Mouse (Mus musculus): Measurements from ENCODE around the gene Micu1. TPM values are rescaled to one million over a fixed set of nuclear protein-coding genes. Genes with fewer than 3 reads are reported as not detected.

Gene Micu1
- polyA plus RNA-seq, 1 experiment from 2014 or later: 56.2 TPM

DNA sequence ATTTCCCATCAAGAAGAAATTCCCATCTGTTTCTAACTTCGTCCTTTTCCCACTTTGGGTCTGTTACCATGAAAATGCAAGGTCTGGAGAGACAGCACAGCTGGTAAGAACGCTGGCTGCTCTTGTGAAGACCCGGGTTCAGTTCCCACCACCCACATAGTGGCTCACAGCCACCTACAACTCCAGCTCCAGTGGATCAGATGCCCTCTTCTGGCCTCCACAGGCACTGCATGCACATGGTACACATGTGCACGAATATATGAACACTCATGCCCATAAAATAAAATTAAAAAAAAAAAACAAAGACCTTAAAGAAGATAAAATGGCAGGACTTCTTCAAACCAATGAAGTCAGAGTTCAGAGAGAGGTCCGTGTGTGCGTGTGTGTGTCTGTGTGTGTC lies 127.6 kb downstream of the Micu1 start:
- H3K27me3 ChIP-seq (ENCODE audit: control insufficient read depth, insufficient read depth, low read length): no peaks in the 10 kb centered on the region
- no peak for DNase-seq (ENCODE audit: low spot score)
- WGBS: 98% methylated on average over 6 of the region's 6 CpGs

DNA sequence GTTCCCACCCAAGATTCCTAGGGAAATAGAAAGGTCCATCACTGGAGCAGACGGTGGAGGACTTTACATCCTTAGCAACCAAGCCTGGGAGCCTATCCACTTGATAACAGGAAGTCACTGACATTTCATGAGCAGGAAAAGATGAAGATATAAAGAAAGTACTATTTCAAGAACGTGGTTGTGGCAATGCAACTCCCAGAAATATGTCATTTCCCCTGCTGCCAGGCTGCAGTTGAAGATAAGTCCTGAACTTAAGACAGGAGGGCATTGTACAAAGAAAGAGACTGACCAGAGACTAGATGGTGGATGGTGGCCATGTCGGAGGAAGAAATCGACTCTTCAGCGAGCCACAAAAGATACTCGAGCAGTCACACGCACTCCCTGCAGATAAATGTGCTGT lies 129.7 kb downstream of the Micu1 start:
- Histone ChIP-seq H3K9ac (ENCODE audit: low read length) (no peak overlapping the region), H3K4me3 (ENCODE audit: low read depth, low read length) (no peak overlapping the region), H3K4me2 (replicated peaks; ENCODE audit: low read depth) (no peak overlapping the region), H3K36me3 (ENCODE audit: control insufficient read depth, insufficient read depth, low read length) (peaks cover 3% of the 10 kb centered on the region; the same call in 1 of the 2 replicates), H3K4me1 (replicated peaks; ENCODE audit: control insufficient read depth, insufficient read depth) (no peaks in the 10 kb centered on the region), H3K27me3 (ENCODE audit: control insufficient read depth, insufficient read depth, low read length) (no peaks in the 10 kb centered on the region), H3K9me3 (ENCODE audit: control insufficient read depth, low read length) (no peaks in the 10 kb centered on the region), H3K27ac (replicated peaks) (no peak overlapping the region)
- no peak for TF ChIP-seq EP300 (optimal IDR thresholded peaks at IDR 0.05)
- TF ChIP-seq CTCF (IDR thresholded peaks at IDR 0.05; ENCODE audit: low read depth): no peak
- DNase-seq (ENCODE audit: low spot score): no peak
- WGBS: 69% methylated on average over 7 of the region's 7 CpGs
- no peak for ATAC-seq (ENCODE audit: low FRiP score, low TSS enrichment)

More for the DNA sequence above, 127.6 kb downstream of the Micu1 start:
- no peak for ATAC-seq (ENCODE audit: low FRiP score, low TSS enrichment)
- H3K9ac ChIP-seq (ENCODE audit: low read length): no peak overlapping the region
- H3K4me3 ChIP-seq (ENCODE audit: low read depth, low read length): no peak overlapping the region
- H3K4me1 ChIP-seq (replicated peaks; ENCODE audit: control insufficient read depth, insufficient read depth): no peaks in the 10 kb centered on the region
- TF ChIP-seq CTCF (IDR thresholded peaks at IDR 0.05; ENCODE audit: low read depth): peak; percentile 37
- no peak for TF ChIP-seq EP300 (optimal IDR thresholded peaks at IDR 0.05)
- peaks cover 3% of the 10 kb centered on the region; the same call in 1 of the 2 replicates for H3K36me3 ChIP-seq (ENCODE audit: control insufficient read depth, insufficient read depth, low read length)
- no peak overlapping the region for H3K4me2 ChIP-seq (replicated peaks; ENCODE audit: low read depth)
- no peak overlapping the region for H3K27ac ChIP-seq (replicated peaks)
- no peaks in the 10 kb centered on the region for H3K9me3 ChIP-seq (ENCODE audit: control insufficient read depth, low read length)

DNA sequence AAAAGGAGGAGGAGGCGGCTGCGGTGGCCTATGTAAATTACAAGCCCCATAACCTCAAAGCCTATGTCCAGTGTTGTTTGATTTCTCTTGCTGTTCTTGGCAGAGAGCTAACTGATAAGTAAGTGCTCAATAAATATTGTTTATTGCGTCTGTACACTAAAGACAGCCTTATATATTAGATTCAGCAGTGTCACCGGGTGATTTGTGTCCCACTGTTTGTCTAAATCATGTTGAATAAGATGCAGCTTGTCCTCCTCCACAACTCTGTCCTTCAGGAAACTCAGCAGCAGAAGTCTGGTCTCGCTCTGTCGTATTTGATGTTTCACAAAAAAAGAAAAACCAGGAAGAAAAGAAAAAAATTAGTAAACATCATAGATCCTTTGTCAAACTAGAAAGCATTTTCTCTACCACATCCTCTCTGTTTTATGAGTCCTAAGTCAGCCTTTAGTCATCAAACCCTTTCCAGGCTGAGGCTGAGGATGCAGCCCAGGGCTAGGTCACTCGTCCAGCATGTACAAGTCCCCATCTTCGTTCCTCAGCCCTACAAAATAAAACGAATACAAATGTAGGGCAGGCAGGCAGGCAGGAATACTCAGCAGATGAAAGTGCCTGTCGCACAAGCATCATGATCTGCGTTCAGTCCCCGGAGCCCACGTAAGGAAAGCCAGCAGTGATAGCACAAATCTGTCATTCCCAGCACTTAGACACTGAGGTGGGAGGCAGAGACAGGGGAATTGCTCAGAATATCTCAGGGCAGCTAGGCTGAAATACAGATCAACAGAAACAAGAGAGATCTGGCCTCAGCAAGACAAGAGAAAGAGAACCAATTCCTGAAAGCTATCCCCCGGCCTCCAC lies 133.3 kb downstream of the Micu1 start:
- DNase-seq (ENCODE audit: low spot score): no peak
- ATAC-seq (ENCODE audit: low FRiP score, low TSS enrichment): no peak
- 76% methylated on average over 14 of the region's 14 CpGs for WGBS
- Histone ChIP-seq H3K9ac (ENCODE audit: low read length) (no peak overlapping the region), H3K4me3 (ENCODE audit: low read depth, low read length) (no peak overlapping the region), H3K4me1 (replicated peaks; ENCODE audit: control insufficient read depth, insufficient read depth) (no peaks in the 10 kb centered on the region), H3K36me3 (ENCODE audit: control insufficient read depth, insufficient read depth, low read length) (0 out of 2 replicates have a peak, but pooled peaks cover 3% of the 10 kb centered on the region), H3K27me3 (ENCODE audit: control insufficient read depth, insufficient read depth, low read length) (no peaks in the 10 kb centered on the region), H3K4me2 (replicated peaks; ENCODE audit: low read depth) (no peak overlapping the region), H3K9me3 (ENCODE audit: control insufficient read depth, low read length) (no peaks in the 10 kb centered on the region), H3K27ac (replicated peaks) (no peak overlapping the region)
- TF ChIP-seq EP300 (optimal IDR thresholded peaks at IDR 0.05) (no peak), CTCF (IDR thresholded peaks at IDR 0.05; ENCODE audit: low read depth) (no peak)

DNA sequence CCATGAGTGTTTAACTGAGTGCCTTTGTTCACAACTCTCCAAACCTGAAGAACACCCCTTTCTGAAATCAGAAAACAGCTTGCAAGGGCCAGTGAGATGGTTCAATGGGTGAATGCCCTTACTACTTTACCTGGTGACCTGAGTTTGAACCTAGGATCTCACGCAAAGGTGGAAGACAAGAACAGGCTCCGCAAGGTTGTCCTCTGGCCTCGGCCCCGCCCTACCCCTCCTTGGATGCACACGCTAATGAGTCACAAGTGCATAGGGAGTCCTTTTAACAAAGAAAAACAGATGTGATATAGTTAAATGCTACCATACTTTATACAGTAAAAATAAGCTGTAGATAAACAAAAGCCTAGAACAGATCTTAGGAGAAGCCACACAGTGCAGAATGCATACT lies 135.2 kb downstream of the Micu1 start:
- H3K4me2 ChIP-seq (replicated peaks; ENCODE audit: low read depth): no peak overlapping the region
- no peaks in the 10 kb centered on the region for H3K27me3 ChIP-seq (ENCODE audit: control insufficient read depth, insufficient read depth, low read length)
- H3K4me3 ChIP-seq (ENCODE audit: low read depth, low read length): no peak overlapping the region
- H3K4me1 ChIP-seq (replicated peaks; ENCODE audit: control insufficient read depth, insufficient read depth): no peaks in the 10 kb centered on the region
- WGBS: 73% methylated on average over 5 of the region's 5 CpGs
- H3K27ac ChIP-seq (replicated peaks): peak overlapping the region; percentile 49
- DNase-seq (ENCODE audit: low spot score): peak; percentile 67
- H3K9me3 ChIP-seq (ENCODE audit: control insufficient read depth, low read length): no peaks in the 10 kb centered on the region
- TF ChIP-seq EP300 (optimal IDR thresholded peaks at IDR 0.05): no peak
- no peak for TF ChIP-seq CTCF (IDR thresholded peaks at IDR 0.05; ENCODE audit: low read depth)
- ATAC-seq (ENCODE audit: low FRiP score, low TSS enrichment): peak; percentile 88
- 0 out of 2 replicates have a peak, but pooled peaks cover 3% of the 10 kb centered on the region for H3K36me3 ChIP-seq (ENCODE audit: control insufficient read depth, insufficient read depth, low read length)
- H3K9ac ChIP-seq (ENCODE audit: low read length): no peak overlapping the region

DNA sequence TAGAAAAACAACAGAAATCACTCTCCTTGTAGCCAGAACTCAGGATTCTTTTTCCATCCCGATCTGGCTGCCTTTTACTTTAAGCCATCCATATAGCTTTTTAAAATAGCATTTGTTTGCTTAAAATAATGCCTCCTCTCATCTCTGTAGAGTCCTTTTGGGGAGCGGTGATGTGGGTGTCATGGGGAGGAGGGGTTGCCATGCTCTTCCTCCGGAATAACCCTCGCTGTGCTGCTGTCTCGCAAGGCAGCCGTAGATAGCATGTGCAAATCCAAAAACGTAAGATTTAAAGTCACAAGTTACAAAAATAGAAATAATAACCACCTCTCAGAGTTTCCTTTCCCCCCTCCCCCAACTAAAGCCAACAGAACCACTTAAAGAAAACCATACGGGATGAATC lies 139.2 kb downstream of the Micu1 start:
- TF ChIP-seq EP300 (optimal IDR thresholded peaks at IDR 0.05): no peak
- no peak for TF ChIP-seq CTCF (IDR thresholded peaks at IDR 0.05; ENCODE audit: low read depth)
- Histone ChIP-seq H3K27ac (replicated peaks) (no peak overlapping the region), H3K4me3 (ENCODE audit: low read depth, low read length) (no peak overlapping the region), H3K4me1 (replicated peaks; ENCODE audit: control insufficient read depth, insufficient read depth) (no peaks in the 10 kb centered on the region), H3K27me3 (ENCODE audit: control insufficient read depth, insufficient read depth, low read length) (no peaks in the 10 kb centered on the region), H3K36me3 (ENCODE audit: control insufficient read depth, insufficient read depth, low read length) (no peaks in the 10 kb centered on the region; the same call in 1 of the 2 replicates), H3K4me2 (replicated peaks; ENCODE audit: low read depth) (no peak overlapping the region), H3K9ac (ENCODE audit: low read length) (no peak overlapping the region), H3K9me3 (ENCODE audit: control insufficient read depth, low read length) (no peaks in the 10 kb centered on the region)
- DNase-seq (ENCODE audit: low spot score) (no peak), ATAC-seq (ENCODE audit: low FRiP score, low TSS enrichment) (no peak)
- 91% methylated on average over 8 of the region's 8 CpGs for WGBS

DNA sequence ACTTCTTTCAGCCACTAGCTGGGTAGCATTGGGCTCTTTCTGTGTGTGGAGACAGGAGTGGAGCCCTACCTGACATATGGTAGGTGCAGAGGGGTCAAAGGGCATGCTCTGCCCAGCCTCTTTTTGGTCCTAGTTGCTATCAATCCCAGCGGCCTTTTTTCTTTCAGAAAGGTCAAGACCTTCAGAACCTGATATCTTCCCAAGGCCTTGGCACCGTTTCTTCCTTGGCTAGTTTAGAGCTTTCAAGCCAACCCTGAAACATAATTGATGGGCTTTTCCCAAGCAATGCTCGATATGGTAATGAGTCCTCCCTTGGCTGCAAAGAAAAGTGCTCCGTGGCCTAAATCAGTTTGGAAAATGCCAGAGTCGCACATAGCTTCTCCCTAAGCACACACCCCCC lies 140.8 kb downstream of the Micu1 start:
- TF ChIP-seq CTCF (IDR thresholded peaks at IDR 0.05; ENCODE audit: low read depth) (no peak), EP300 (optimal IDR thresholded peaks at IDR 0.05) (no peak)
- no peaks in the 10 kb centered on the region for H3K9me3 ChIP-seq (ENCODE audit: control insufficient read depth, low read length)
- H3K9ac ChIP-seq (ENCODE audit: low read length): no peak overlapping the region
- 30% methylated on average over 5 of the region's 5 CpGs for WGBS
- H3K27ac ChIP-seq (replicated peaks): no peak overlapping the region
- H3K4me1 ChIP-seq (replicated peaks; ENCODE audit: control insufficient read depth, insufficient read depth): no peaks in the 10 kb centered on the region
- H3K4me3 ChIP-seq (ENCODE audit: low read depth, low read length): no peak overlapping the region
- no peak overlapping the region for H3K4me2 ChIP-seq (replicated peaks; ENCODE audit: low read depth)
- DNase-seq (ENCODE audit: low spot score) (no peak), ATAC-seq (ENCODE audit: low FRiP score, low TSS enrichment) (no peak)
- no peaks in the 10 kb centered on the region for H3K27me3 ChIP-seq (ENCODE audit: control insufficient read depth, insufficient read depth, low read length)
- H3K36me3 ChIP-seq (ENCODE audit: control insufficient read depth, insufficient read depth, low read length): no peaks in the 10 kb centered on the region; the same call in 1 of the 2 replicates

Measured in stomach, postnatal 0 days (tissue).